Mouse (Mus musculus) neural tube, embryonic 13.5 days (tissue): Measurements from ENCODE around the gene Rcn1. TPM values are rescaled to one million over a fixed set of nuclear protein-coding genes. Genes with fewer than 3 reads are reported as not detected.

ENCODE experiments used
- ATAC-seq: fragments of 200-750 bp; cut with Nextera tagmentation; 2 replicates; pipeline ENCODE4 v1.8.0; 2017; ENCODE audit warnings: low read depth, mild to moderate bottlenecking, moderate TSS enrichment, moderate library complexity
- H3K27ac ChIP-seq: fragments of 300-500 bp; sonication (generic); replicated peaks from 2 replicates; pipeline ENCODE4 v1.5.1; 2015; ENCODE audit warnings: moderate library complexity, mild to moderate bottlenecking, inconsistent platforms
- H3K27me3 ChIP-seq: fragments of 300-500 bp; sonication (generic); 2 replicates; pipeline ENCODE4 v1.6.1; 2015; ENCODE audit warnings: mild to moderate bottlenecking, inconsistent platforms
- H3K36me3 ChIP-seq: fragments of 300-500 bp; sonication (generic); 2 replicates; pipeline ENCODE4 v1.6.1; 2015; ENCODE audit warnings: mild to moderate bottlenecking, inconsistent platforms
- H3K4me1 ChIP-seq: fragments of 300-500 bp; sonication (generic); replicated peaks from 2 replicates; pipeline ENCODE4 v1.6.1; 2015; ENCODE audit warnings: inconsistent platforms
- H3K4me2 ChIP-seq: fragments of 300-500 bp; sonication (generic); 2 replicates; pipeline ENCODE4 v1.6.1; 2015; ENCODE audit warnings: inconsistent platforms, mild to moderate bottlenecking, moderate library complexity
- H3K4me3 ChIP-seq: fragments of 300-500 bp; sonication (generic); 2 replicates; pipeline ENCODE4 v1.5.1; 2015; ENCODE audit warnings: mild to moderate bottlenecking, inconsistent platforms
- H3K9ac ChIP-seq: fragments of 300-500 bp; sonication (generic); 2 replicates; pipeline ENCODE4 v1.6.1; 2015; ENCODE audit warnings: moderate library complexity, mild to moderate bottlenecking, inconsistent platforms
- H3K9me3 ChIP-seq: fragments of 300-500 bp; sonication (generic); 2 replicates; pipeline ENCODE4 v1.6.1; 2016; ENCODE audit warnings: inconsistent platforms
- WGBS: fragments of 180-500 bp; shearing (Covaris S2); methylation state at CpG from one replicate; pipeline ENCODE4 v1.1.7; 2015; 5-methylcytosine and 5-hydroxymethylcytosine counted together
- polyA plus RNA-seq: library from polyadenylated mRNA; unstranded; fragments of >200 nt; fragmentation: Nextera tagmentation; extraction: Ambion mirVana; gene quantifications from 2 replicates; pipeline ENCODE4 v1.2.1, GENCODE M21; 2015

Rcn1 gene
- polyA plus RNA-seq, result 83.3 and 94.6 TPM in 2 replicates

GRCm38 (mm10) chr2:105399085-105399891 lies at the start of gene Rcn1:
Gene Rcn1, minus strand, starts transcription at chr2:105399319.
- peaks cover 4% of the 10 kb centered on the region; the same call in 1 of the 2 replicates for H3K36me3 ChIP-seq
- peak within 1 kb of the TSS; percentile 81 for H3K9ac ChIP-seq
- peaks cover 31% of the 10 kb centered on the region for H3K4me1 ChIP-seq
- H3K27ac ChIP-seq, result peak within 1 kb of the TSS; percentile 88
- WGBS, result 2% methylated on average over 57 of the region's 57 CpGs
- H3K4me3 ChIP-seq, result peak within 1 kb of the TSS; percentile 66
- ATAC-seq, result peak; percentile 95
- H3K9me3 ChIP-seq, result no peaks in the 10 kb centered on the region
- peaks cover 24% of the 10 kb centered on the region for H3K27me3 ChIP-seq
- peak within 1 kb of the TSS; percentile 95 for H3K4me2 ChIP-seq

DNA sequence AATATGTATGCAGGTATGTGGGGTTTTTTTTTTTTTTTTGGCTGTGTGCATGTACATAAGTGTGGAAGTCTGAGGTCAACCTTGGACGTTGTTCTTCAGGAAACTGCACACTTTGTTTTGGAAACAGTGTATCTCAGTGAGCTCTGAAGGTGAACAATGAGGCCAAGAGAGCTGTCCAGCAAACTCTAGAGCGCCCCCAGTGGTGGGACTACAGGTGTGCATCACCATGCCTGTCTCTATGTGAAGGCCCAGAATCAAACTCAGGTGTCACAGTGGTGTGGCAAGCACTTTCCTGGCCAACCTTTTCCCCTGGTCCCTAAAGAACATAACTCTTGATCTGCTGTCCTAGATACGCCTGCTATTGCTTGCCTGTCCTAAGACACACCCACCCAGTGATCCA lies 45.0 kb upstream of the Rcn1 start:
- no peak overlapping the region for H3K4me3 ChIP-seq
- no peaks in the 10 kb centered on the region for H3K36me3 ChIP-seq
- H3K27ac ChIP-seq, result no peak overlapping the region
- H3K4me1 ChIP-seq, result peaks cover 16% of the 10 kb centered on the region; the same call in 1 of the 2 replicates
- H3K9me3 ChIP-seq, result no peaks in the 10 kb centered on the region
- 51% methylated on average over 3 of the region's 3 CpGs for WGBS
- H3K4me2 ChIP-seq, result no peak overlapping the region
- no peak overlapping the region for H3K9ac ChIP-seq
- no peak for ATAC-seq
- no peaks in the 10 kb centered on the region for H3K27me3 ChIP-seq

DNA sequence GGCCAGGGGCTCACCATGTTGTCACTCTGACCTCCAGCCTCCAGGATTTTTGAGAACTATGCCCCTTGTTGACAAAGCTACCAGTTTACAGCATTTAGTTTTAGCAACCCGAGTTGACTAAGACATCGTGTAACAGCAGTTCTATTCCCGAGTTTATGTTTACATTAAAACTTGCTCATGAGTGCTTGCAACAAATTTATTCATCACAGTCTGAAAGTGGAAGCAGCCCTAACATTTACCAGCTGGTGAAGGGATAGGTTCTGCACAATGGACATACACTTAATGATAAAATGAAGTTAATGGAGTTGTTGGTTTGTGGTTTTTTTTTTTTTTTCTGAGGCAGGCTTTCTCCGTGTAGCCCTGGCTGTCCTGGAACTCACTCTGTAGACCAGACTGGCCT lies 39.9 kb upstream of the Rcn1 start:
- no peak for ATAC-seq
- WGBS, result 84% methylated on average over 4 of the region's 4 CpGs

GRCm38 (mm10) chr2:105438525-105438924 lies 39.4 kb upstream of the Rcn1 start:
- Histone ChIP-seq H3K9me3 (no peaks in the 10 kb centered on the region), H3K36me3 (no peaks in the 10 kb centered on the region), H3K27me3 (peaks cover 8% of the 10 kb centered on the region), H3K9ac (no peak overlapping the region), H3K27ac (no peak overlapping the region), H3K4me1 (0 out of 2 replicates have a peak, but pooled peaks cover 3% of the 10 kb centered on the region), H3K4me3 (no peak overlapping the region), H3K4me2 (no peak overlapping the region)
- WGBS, result 79% methylated on average over 2 of the region's 2 CpGs
- no peak for ATAC-seq

More for the DNA sequence above, 39.9 kb upstream of the Rcn1 start:
- H3K9ac ChIP-seq, result no peak overlapping the region
- H3K27ac ChIP-seq, result no peak overlapping the region
- H3K36me3 ChIP-seq, result no peaks in the 10 kb centered on the region
- H3K9me3 ChIP-seq, result no peaks in the 10 kb centered on the region
- H3K4me2 ChIP-seq, result no peak overlapping the region
- H3K27me3 ChIP-seq, result peaks cover 4% of the 10 kb centered on the region
- H3K4me1 ChIP-seq, result 0 out of 2 replicates have a peak, but pooled peaks cover 3% of the 10 kb centered on the region
- no peak overlapping the region for H3K4me3 ChIP-seq

DNA sequence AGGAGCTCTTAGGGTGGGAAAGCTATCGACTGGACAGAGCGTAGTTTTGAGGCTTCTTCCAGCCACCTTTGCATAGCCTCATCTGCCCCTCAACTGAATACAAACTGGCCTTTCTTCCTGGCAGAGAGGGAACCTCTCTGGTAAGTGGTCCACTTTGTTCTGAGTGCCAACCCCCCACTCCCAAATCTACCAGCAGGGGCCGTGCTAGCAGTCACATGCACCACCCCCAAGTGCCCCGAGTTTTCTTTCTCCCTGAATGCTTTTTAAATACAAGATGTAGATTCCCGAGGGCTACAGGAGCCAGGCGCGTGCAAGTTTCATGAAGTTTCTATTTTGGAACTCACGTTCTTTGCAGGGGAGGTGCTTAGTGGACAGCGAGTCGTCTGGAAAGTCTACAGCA lies 33.8 kb upstream of the Rcn1 start:
- H3K4me2 ChIP-seq, result peak overlapping the region; percentile 11; the same call in 1 of the 2 replicates
- H3K36me3 ChIP-seq, result no peaks in the 10 kb centered on the region
- no peak overlapping the region for H3K27ac ChIP-seq
- no peak for ATAC-seq
- 20% methylated on average over 10 of the region's 10 CpGs for WGBS
- H3K9me3 ChIP-seq, result no peaks in the 10 kb centered on the region
- no peak overlapping the region for H3K9ac ChIP-seq
- H3K4me1 ChIP-seq, result 0 out of 2 replicates have a peak, but pooled peaks cover 3% of the 10 kb centered on the region
- H3K4me3 ChIP-seq, result no peak overlapping the region
- H3K27me3 ChIP-seq, result peaks cover 19% of the 10 kb centered on the region

GRCm38 (mm10) chr2:105430373-105430772 lies 31.3 kb upstream of the Rcn1 start:
- Histone ChIP-seq H3K4me2 (no peak overlapping the region), H3K9me3 (no peaks in the 10 kb centered on the region), H3K4me1 (no peaks in the 10 kb centered on the region), H3K27me3 (peaks cover 31% of the 10 kb centered on the region), H3K27ac (no peak overlapping the region), H3K4me3 (no peak overlapping the region), H3K36me3 (no peaks in the 10 kb centered on the region), H3K9ac (no peak overlapping the region)
- 90% methylated on average over 5 of the region's 5 CpGs for WGBS
- no peak for ATAC-seq

GRCm38 (mm10) chr2:105429899-105430298 lies 30.8 kb upstream of the Rcn1 start:
- Histone ChIP-seq H3K4me1 (no peaks in the 10 kb centered on the region), H3K27ac (no peak overlapping the region), H3K9ac (no peak overlapping the region), H3K4me2 (no peak overlapping the region), H3K27me3 (peaks cover 31% of the 10 kb centered on the region), H3K4me3 (no peak overlapping the region), H3K36me3 (no peaks in the 10 kb centered on the region), H3K9me3 (no peaks in the 10 kb centered on the region)
- WGBS, result 78% methylated on average over 6 of the region's 6 CpGs
- ATAC-seq, result no peak

- Histone ChIP-seq H3K4me3 (no peak overlapping the region), H3K27ac (no peak overlapping the region), H3K4me1 (no peaks in the 10 kb centered on the region), H3K9ac (no peak overlapping the region), H3K36me3 (no peaks in the 10 kb centered on the region), H3K9me3 (no peaks in the 10 kb centered on the region), H3K27me3 (peaks cover 23% of the 10 kb centered on the region), H3K4me2 (no peak overlapping the region)
- 21% methylated on average over 6 of the region's 6 CpGs for WGBS
- 0 out of 2 replicates have a peak, but pooled peaks have one; percentile 41 for ATAC-seq
Measured at GRCm38 (mm10) chr2:105428467-105428866, 29.3 kb upstream of the Rcn1 start.

- H3K4me2 ChIP-seq, result no peak overlapping the region
- no peaks in the 10 kb centered on the region for H3K9me3 ChIP-seq
- H3K9ac ChIP-seq, result no peak overlapping the region
- no peak overlapping the region for H3K27ac ChIP-seq
- H3K4me1 ChIP-seq, result no peaks in the 10 kb centered on the region
- no peaks in the 10 kb centered on the region for H3K36me3 ChIP-seq
- ATAC-seq, result no peak
- H3K27me3 ChIP-seq, result peaks cover 23% of the 10 kb centered on the region
- no peak overlapping the region for H3K4me3 ChIP-seq
- 3% methylated on average over 12 of the region's 12 CpGs for WGBS
Measured at GRCm38 (mm10) chr2:105428029-105428428, 28.9 kb upstream of the Rcn1 start.

GRCm38 (mm10) chr2:105427447-105427846 lies 28.3 kb upstream of the Rcn1 start:
- ATAC-seq, result no peak
- WGBS, result 80% methylated on average over 8 of the region's 8 CpGs
- Histone ChIP-seq H3K4me1 (no peaks in the 10 kb centered on the region), H3K27me3 (peaks cover 23% of the 10 kb centered on the region), H3K27ac (no peak overlapping the region), H3K4me2 (no peak overlapping the region), H3K9me3 (no peaks in the 10 kb centered on the region), H3K9ac (no peak overlapping the region), H3K36me3 (no peaks in the 10 kb centered on the region), H3K4me3 (no peak overlapping the region)

GRCm38 (mm10) chr2:105418629-105419227 lies 19.6 kb upstream of the Rcn1 start:
- Histone ChIP-seq H3K36me3 (no peaks in the 10 kb centered on the region), H3K27ac (no peak overlapping the region), H3K27me3 (no peaks in the 10 kb centered on the region), H3K9me3 (no peaks in the 10 kb centered on the region), H3K4me1 (peaks cover 12% of the 10 kb centered on the region; the same call in 1 of the 2 replicates), H3K4me3 (no peak overlapping the region), H3K4me2 (no peak overlapping the region), H3K9ac (no peak overlapping the region)
- WGBS, result 89% methylated on average over 12 of the region's 12 CpGs
- no peak for ATAC-seq

DNA sequence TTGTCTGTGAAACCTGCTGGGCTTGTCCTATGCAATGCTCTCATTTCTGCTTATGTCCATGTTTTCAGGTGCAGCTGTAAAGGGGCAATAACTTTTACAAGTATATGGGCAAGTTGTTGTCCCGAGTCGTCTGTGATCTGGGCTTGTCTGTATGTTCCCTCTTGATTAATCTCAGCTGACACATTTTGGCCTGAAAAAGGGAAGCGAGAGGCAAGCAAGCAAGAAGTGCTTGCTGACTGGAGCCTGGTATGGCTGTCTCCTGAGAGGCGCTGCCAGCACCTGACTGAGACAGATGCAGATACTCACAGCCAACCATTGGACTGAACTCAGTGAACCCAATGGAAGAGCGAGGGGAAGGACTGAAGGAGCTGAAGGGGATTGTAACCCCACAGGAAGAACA lies 18.5 kb upstream of the Rcn1 start:
- H3K4me1 ChIP-seq, result peaks cover 12% of the 10 kb centered on the region; the same call in 1 of the 2 replicates
- no peaks in the 10 kb centered on the region for H3K9me3 ChIP-seq
- no peak for ATAC-seq
- WGBS, result 77% methylated on average over 5 of the region's 5 CpGs
- no peak overlapping the region for H3K9ac ChIP-seq
- H3K27ac ChIP-seq, result no peak overlapping the region
- H3K27me3 ChIP-seq, result no peaks in the 10 kb centered on the region
- no peaks in the 10 kb centered on the region for H3K36me3 ChIP-seq
- H3K4me3 ChIP-seq, result no peak overlapping the region
- no peak overlapping the region for H3K4me2 ChIP-seq
